ENCODE assay signal across 9 mouse cellular contexts in genomic region chr6:87399137-87399536, GRCm38 (mm10). TPM values are rescaled to one million over a fixed set of nuclear protein-coding genes. Genes with fewer than 3 reads are reported as not detected.
DNase-seq lines count a peak whose midpoint lies in the region; ATAC-seq and TF ChIP-seq lines count a peak whose summit lies in the region.
"Had no signal": no experiment of that assay in that cellular context is flagged by ENCODE, and none has a peak within 500 bp of the region (broad histone marks: within the 10 kb centered on the region; RNA-seq: fewer than 3 reads in every experiment).

No protein-coding gene starts in this region.

- ATAC-seq in inflammation-experienced regulatory T-cells, adult 6 months, result peak; percentile 87
- no peak for ATAC-seq in liver, embryonic 13.5 days (ENCODE audit: low read depth)

- no peak overlapping the region for H3K4me2 ChIP-seq in liver, embryonic 13.5 days

- no peak overlapping the region for H3K27ac ChIP-seq in bone marrow, adult 2 months (ENCODE audit: control insufficient read depth, insufficient read depth, low read depth, low read length, poor library complexity)
- H3K27ac ChIP-seq in embryonic fibroblast, embryonic 13.5 days (ENCODE audit: insufficient read depth, low read length), result no peak overlapping the region
- H3K27ac ChIP-seq in liver, embryonic 13.5 days, result no peak overlapping the region

- no peaks in the 10 kb centered on the region for H3K36me3 ChIP-seq in liver, embryonic 13.5 days

- H3K9me3 ChIP-seq in liver, embryonic 13.5 days (replicated peaks), result no peaks in the 10 kb centered on the region

- no peak for TF ChIP-seq POLR2A in bone marrow, adult 2 months (IDR thresholded peaks at IDR 0.05; ENCODE audit: borderline replicate concordance, control insufficient read depth, low read depth, low read length)
- TF ChIP-seq POLR2A in embryonic fibroblast, embryonic 13.5 days (IDR thresholded peaks at IDR 0.05; ENCODE audit: low read depth, low read length), result no peak

- DNase-seq in left cerebral cortex, adult 18-20 months (ENCODE audit: low spot score in 2 of 2), result peak; percentile 72 to 84
- no peak for DNase-seq in left cerebral cortex, adult 11 months (ENCODE audit: low spot score)
- peak; percentile 45 for DNase-seq in liver, embryonic 13.5 days
- peak; percentile 71 for DNase-seq in retina, postnatal 1 day
- DNase-seq in thymus, postnatal 4 days, result peak; percentile 92

- peak; percentile 98 for TF ChIP-seq CTCF in bone marrow, adult 2 months (IDR thresholded peaks at IDR 0.05; ENCODE audit: control insufficient read depth, insufficient read depth, low read length)
- peak; percentile 96 for TF ChIP-seq CTCF in embryonic fibroblast, embryonic 13.5 days (IDR thresholded peaks at IDR 0.05; ENCODE audit: borderline replicate concordance, insufficient read depth, low read length)

- no peak overlapping the region for H3K9ac ChIP-seq in liver, embryonic 13.5 days

- H3K27me3 ChIP-seq in liver, embryonic 13.5 days, result no peaks in the 10 kb centered on the region

- no peak overlapping the region for H3K4me3 ChIP-seq in bone marrow, adult 2 months (replicated peaks; ENCODE audit: control insufficient read depth, low read depth, low read length)
- H3K4me3 ChIP-seq in embryonic fibroblast, embryonic 13.5 days (ENCODE audit: insufficient read depth, low read length), result no peak overlapping the region
- no peak overlapping the region for H3K4me3 ChIP-seq in liver, embryonic 13.5 days (replicated peaks)

- WGBS in bone marrow, adult 2 months, result 0% methylated on average over 5 of the region's 5 CpGs
- WGBS in liver, embryonic 13.5 days (ENCODE audit: insufficient replicate concordance), result under 1% methylated on average over 5 of the region's 5 CpGs

- H3K4me1 ChIP-seq in bone marrow, adult 2 months (ENCODE audit: control insufficient read depth, insufficient read depth, low read length), result peaks cover 2% of the 10 kb centered on the region; the same call in 1 of the 2 replicates
- H3K4me1 ChIP-seq in embryonic fibroblast, embryonic 13.5 days (ENCODE audit: control insufficient read depth, insufficient read depth, low read length), result no peaks in the 10 kb centered on the region
- peaks cover 15% of the 10 kb centered on the region for H3K4me1 ChIP-seq in liver, embryonic 13.5 days (replicated peaks)

RNA-seq across cellular contexts. Expression of gene Gkn3, which starts 10.4 kb away (rescaled TPM):
- total RNA-seq in left cerebral cortex, adult 18-20 months (2021), result 1 to 10 TPM; 3.7 to 4.0 TPM
- polyA plus RNA-seq in bone marrow, adult 2 months (2011; ENCODE audit: insufficient read depth, insufficient read length, low replicate concordance, missing spikeins), result not detected in 2 replicates
- polyA plus RNA-seq in embryonic fibroblast, embryonic 13.5 days (2011; ENCODE audit: insufficient read length, low read depth, missing spikeins), result not detected in 2 replicates
- not detected for polyA plus RNA-seq in inflammation-experienced regulatory T-cells, adult 6 months (2017; shearing (Covaris generic))
- 0.13 TPM in 1 of 2 replicates, not detected in the other for polyA plus RNA-seq in liver, embryonic 13.5 days (2015; fragmentation: Nextera tagmentation; extraction: Ambion mirVana)

RNA-seq across cellular contexts. Expression of gene Gkn2, which starts 26.0 kb away (rescaled TPM):
- total RNA-seq in left cerebral cortex, adult 18-20 months (2021), result not detected
- polyA plus RNA-seq in bone marrow, adult 2 months (2011; ENCODE audit: insufficient read depth, insufficient read length, low replicate concordance, missing spikeins), result not detected in 2 replicates
- not detected in 2 replicates for polyA plus RNA-seq in embryonic fibroblast, embryonic 13.5 days (2011; ENCODE audit: insufficient read length, low read depth, missing spikeins)
- polyA plus RNA-seq in inflammation-experienced regulatory T-cells, adult 6 months (2017; shearing (Covaris generic)), result not detected
- polyA plus RNA-seq in liver, embryonic 13.5 days (2015; fragmentation: Nextera tagmentation; extraction: Ambion mirVana), result not detected in 2 replicates

RNA-seq across cellular contexts. Expression of gene Bmp10, which starts 29.7 kb away (rescaled TPM):
- total RNA-seq in left cerebral cortex, adult 18-20 months (2021), result not detected
- polyA plus RNA-seq in bone marrow, adult 2 months (2011; ENCODE audit: insufficient read depth, insufficient read length, low replicate concordance, missing spikeins), result not detected in 2 replicates
- not detected in 2 replicates for polyA plus RNA-seq in embryonic fibroblast, embryonic 13.5 days (2011; ENCODE audit: insufficient read length, low read depth, missing spikeins)
- polyA plus RNA-seq in inflammation-experienced regulatory T-cells, adult 6 months (2017; shearing (Covaris generic)), result not detected
- polyA plus RNA-seq in liver, embryonic 13.5 days (2015; fragmentation: Nextera tagmentation; extraction: Ambion mirVana), result 0.12 and 0.15 TPM in 2 replicates
- polyA plus RNA-seq: gonadal fat pad, adult 2 months had no signal

RNA-seq across cellular contexts. Expression of gene Gkn1, which starts 48.4 kb away (rescaled TPM):
- not detected for total RNA-seq in left cerebral cortex, adult 18-20 months (2021)
- polyA plus RNA-seq in bone marrow, adult 2 months (2011; ENCODE audit: insufficient read depth, insufficient read length, low replicate concordance, missing spikeins), result not detected in 2 replicates
- polyA plus RNA-seq in embryonic fibroblast, embryonic 13.5 days (2011; ENCODE audit: insufficient read length, low read depth, missing spikeins), result not detected in 2 replicates
- not detected for polyA plus RNA-seq in inflammation-experienced regulatory T-cells, adult 6 months (2017; shearing (Covaris generic))
- polyA plus RNA-seq in liver, embryonic 13.5 days (2015; fragmentation: Nextera tagmentation; extraction: Ambion mirVana), result not detected in 2 replicates
